Mouse (Mus musculus) embryonic fibroblast, embryonic 13.5 days (primary cell): ENCODE data around the gene Usp22.

Source experiments
- CTCF ChIP-seq: IDR thresholded peaks from 2 replicates; pipeline ENCODE4 v1.5.1; 2011; ENCODE audit warnings: mild to moderate bottlenecking, control low read depth, low read length, moderate library complexity, borderline replicate concordance; ENCODE audit not compliant: insufficient read depth
- POLR2A ChIP-seq: IDR thresholded peaks from 2 replicates; pipeline ENCODE4 v1.6.1; 2011; ENCODE audit warnings: low read depth, mild to moderate bottlenecking, control low read depth, low read length, moderate library complexity

GRCm38 (mm10) chr11:61206136-61206535 lies 31.3 kb upstream of the Usp22 start:
- TF ChIP-seq CTCF, result no peak
- TF ChIP-seq POLR2A, result no peak
